Mouse (Mus musculus) retina, postnatal 7 days (tissue): ENCODE data around the gene Tenm2.

Experiments
- DNase-seq: peaks from one replicate; pipeline ENCODE4 v3.0.0-alpha.2; 2012; ENCODE audit warnings: low read depth, low spot score

Gene Tenm2

DNA sequence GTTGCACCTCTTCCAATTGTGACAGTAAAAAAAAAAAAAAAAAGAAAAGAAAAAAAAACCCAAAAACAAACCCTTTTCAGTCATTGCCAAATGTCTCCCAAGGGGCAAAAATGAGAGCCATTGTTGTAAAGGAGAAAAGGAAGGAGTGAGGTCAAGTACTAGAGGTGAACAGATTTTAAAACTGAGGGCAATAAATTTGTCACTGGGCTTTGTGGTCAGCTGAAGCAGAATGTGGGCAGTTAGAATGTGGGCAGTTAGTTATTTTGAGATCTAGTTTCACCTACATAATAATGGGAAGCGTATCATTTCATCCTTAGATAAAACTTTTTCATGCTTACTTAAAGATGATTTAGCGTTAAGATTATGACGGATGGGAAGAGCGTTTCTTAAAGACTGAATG, 1016.2 kb downstream of the Tenm2 start:
- no peak for DNase-seq

DNA sequence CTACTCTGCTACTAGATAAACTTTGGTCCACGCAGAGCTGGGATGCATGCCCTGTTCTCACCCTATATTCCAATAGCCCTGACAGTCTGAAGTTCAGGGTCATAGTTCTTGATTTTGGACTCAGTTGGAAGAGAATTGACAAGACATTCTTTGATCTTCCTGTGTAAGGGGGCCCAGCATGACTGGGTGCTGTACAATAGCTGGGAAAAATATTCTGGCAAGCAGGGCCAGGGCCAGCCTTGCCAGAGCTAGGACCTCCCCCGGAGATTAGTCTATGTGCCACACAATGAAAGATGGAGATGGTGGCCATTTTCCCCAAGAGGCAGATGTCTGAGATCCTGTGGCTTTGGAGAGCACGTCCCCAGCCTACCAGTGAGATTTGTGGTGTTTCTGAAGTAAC, 1021.2 kb downstream of the Tenm2 start:
- DNase-seq = no peak

DNA sequence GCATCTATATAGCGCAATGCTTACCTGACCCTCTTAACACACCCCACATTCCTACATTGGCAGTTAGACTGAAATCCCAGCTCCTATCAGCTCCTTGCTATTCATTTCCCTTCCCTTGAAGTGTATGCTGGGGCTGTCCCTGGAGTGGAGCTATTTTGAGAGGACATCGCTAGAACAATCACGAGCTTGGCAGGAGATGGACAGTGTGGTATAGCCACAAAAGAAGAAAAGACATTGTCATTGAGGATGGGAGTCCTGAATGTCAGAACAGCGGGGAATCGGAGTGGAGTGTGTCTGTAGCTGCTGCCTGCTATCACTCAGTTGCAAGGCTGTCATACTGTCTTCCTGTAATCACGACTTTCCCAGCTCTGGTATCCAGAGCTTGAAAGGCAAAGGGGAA, 1031.4 kb downstream of the Tenm2 start:
- DNase-seq = no peak

DNA sequence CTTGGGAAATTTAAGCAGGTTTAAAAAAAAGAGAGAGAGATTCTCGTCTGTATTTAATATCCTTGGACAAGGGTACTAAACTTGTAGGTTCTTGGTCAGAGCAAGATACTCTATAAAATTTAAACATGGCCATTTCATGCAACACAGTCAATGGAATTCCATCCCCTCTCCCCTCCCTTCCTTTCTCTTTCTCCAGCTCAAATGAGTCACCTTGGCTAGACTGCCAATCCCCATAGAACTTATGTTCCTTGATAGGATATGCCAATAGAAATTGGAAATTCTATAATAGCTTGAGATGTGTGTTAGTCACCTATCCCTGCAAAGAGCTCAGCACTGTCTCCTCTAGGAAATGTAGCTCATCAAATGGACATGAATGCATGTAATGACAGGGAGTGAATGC, 1031.9 kb downstream of the Tenm2 start:
- DNase-seq = no peak

DNA sequence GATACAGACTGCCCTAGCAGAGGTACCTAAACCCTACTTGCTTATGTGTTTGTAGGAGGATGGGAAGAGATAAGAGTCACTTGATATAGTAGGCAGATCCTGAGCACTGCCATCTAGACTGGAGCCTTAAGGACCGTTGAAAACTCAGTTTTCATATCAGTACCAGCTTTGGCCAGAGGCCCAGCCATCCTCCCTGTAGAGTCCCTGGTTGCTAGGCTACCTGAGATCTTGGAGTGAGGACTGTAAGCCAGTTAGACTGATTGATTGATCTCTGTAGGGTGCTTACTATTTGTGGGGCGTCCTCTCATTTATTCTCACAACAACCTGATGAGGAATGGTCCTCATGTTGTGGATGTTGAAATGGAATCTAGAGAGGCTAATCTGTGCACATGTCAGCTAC, 1041.4 kb downstream of the Tenm2 start:
- DNase-seq = no peak

DNA sequence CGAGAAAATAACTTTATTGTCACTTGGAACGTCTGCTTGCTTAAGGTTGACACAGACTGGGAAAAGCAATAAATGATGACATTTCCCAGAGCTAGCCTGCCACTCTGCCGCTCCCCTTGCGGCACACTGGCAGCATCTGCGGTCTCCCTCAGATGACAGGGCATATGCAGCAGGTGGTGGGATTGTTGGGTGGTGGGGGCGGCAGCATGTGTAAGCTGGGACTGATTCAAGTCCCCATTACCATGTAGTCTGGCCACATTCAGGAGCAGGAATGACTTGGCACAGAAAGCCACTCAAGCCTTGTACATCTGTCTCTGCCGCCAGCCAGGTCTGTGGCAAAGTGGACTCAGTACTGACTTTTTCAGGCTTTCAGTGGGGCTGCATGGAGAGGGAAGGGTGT, 1059.7 kb downstream of the Tenm2 start:
- DNase-seq = no peak

DNA sequence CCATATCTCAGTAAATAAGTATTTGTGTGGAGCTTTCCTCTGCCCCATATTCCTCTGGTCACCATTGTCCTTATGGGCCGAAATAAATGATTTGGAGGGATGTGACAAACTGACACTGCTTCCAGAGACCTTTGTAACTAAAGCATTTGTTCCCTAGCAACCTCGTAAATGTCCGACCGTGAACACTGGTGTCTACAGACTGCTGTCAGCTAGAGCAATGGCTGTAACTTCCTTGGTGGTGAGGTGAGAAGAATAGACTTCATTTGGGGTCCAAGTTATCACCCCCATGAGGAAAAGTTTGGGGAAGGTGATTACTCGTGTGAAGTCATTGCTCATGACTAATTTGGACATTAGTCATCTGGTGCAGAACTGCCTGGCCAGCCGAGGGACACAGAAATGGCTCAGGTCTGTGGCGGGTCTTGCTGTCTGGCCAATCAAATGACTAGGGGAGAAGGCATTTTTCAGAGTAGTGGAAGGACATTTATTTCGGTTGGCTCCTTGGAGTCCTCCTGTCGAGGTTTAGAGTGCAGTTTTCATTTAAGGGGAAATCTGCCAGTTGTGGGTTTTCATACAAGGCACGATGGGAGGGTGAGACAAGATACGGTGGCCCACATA, 1062.6 kb downstream of the Tenm2 start:
- DNase-seq = no peak

DNA sequence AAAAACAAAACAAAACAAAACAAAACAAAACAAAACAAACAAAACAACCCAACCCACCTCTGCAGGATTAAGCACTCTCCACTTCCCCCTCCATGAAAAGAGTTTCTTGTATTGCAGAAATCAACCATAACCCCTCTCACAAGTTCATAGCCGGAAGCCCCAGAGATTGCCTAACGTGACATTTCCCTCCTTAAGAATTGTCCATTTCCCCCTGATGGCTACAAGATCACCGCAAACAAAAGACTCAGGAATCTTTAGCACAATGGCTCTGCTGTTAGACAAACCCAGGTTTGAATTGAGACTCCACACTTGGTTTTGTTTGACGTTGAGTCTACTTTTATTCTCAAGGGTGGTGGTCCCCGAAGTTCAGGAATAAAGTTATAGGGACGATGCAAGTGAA, 1063.2 kb downstream of the Tenm2 start:
- DNase-seq = no peak

DNA sequence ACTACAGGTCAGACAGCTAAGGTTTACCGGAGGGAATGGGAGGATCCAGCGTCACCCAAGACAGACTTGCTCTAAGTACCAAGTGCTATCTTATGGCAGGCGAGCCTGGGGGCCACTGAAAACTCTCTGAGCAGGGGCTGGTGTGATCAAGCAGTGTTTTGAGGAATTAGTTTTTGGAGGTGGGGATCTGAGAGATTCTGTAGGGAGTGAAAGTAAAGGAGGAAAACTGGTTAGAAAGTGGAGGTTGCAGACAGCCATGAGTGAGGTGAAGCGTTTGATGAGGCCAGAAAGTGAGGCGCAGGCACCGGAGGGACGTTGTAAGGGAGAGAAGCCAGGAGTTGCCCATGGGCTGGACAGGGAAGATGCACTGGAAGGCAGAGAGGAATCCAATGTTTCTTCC, 1063.8 kb downstream of the Tenm2 start:
- no peak for DNase-seq

DNA sequence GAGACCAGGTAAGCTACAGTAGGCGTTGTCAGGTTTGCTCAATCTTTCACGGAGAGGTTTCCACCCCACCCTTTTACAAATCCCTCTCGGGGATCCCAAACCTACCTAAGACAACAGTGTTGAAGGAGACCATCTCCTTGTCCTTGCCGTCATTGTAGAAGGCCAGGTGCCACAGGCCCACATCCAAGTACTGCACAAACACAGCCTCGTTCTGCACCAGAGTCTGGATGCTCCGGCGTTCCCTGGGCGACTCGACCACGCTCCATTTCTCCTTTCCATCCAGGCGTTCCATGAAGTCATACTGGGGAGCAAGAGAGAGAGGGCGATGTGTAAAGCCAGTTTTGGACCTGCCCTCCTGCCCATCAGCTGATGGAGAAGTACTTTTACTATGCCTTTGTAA, 1064.5 kb downstream of the Tenm2 start:
- no peak for DNase-seq

DNA sequence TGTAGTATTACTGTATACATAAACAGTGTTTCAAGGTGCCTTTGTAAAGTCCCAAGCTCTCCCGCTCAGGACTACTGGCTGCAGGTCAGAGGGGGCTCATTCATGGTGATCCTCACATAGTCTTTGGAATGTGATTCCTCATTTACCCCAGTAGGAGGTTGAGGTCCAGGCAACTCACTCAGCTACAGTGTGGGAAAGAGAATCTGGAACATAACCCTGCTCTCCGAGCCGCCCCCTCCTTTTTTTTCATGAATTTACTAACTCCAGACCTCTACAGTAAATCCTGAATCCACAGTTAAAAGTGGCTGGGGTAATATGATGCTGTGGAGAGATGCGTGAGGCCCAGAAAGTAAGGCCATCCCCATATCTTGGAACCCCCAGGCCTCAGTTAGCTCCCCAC, 1066.0 kb downstream of the Tenm2 start:
- DNase-seq = no peak

DNA sequence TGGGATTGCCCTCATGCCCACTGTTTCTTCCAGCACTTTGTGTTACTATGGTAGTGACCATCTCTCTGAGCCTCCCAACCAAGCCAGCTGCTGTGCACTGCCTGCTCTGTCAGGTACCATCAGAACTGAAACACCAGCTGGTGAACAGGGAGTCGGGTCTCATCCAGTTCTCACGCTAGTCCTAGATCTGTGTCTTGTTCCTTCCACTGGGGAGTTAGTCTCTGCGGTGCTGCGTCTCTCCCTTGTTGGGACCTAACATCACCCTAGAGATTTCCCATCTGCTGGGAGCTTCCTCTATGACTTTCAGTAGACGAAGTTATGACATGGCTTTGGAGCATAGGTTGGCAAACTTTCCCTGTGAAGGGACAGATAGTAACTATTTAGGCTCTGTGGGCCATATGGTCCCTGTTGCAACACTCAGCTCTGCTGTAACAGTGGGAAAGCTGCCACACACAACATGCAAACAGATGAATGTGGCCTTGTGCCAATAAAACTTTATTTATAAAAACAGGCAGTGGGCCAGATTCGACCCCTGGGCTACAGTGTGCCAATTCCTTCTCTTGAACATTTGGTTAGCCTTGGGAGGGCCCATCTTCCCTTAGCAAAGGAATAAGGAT, 1066.7 kb downstream of the Tenm2 start:
- DNase-seq = no peak

DNA sequence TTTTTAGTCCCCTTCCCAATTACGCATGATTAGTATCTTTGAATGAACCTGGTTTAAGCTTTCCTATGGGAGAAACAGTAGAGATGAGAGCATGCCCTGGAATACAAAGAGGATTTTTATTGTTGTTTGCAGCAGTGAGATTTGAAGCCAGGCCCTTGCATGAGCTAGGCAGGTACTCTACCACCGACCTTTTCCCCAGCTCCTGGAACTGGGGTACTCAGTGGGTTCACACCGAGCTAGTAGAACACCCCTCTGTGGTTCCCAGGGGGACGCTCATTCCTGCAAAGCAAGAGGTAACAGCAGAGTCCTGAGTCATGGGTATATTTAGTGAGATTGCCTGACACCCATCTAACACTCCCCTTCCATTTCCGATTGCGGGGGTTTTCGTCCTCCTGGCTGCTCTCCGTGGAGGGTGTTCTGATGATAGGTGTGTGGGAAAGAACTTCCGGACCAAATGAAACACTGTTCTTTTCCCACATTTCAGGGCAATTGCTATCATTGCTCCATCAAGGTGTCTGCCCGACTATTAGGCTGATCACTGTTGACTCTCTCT, 1067.9 kb downstream of the Tenm2 start:
- DNase-seq = no peak

DNA sequence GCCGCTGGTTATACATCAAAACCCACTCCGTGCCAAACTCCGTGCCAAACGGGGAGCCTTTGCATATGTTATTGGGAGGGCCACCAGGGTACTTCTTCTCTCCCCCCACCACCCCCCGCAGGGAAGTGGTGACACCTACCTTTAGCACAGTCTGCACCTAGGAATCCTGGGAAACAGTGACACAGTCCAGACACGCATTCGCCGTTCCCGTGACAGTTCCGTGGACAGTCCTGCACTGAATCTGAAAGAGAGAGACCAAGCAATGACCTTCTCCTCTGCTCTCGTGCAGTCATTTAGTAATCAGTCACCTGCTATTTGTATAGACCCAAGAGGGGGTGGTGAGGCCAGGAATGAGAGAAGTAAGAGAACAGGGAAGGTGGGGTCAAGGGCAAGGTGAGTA, 1072.2 kb downstream of the Tenm2 start:
- no peak for DNase-seq

DNA sequence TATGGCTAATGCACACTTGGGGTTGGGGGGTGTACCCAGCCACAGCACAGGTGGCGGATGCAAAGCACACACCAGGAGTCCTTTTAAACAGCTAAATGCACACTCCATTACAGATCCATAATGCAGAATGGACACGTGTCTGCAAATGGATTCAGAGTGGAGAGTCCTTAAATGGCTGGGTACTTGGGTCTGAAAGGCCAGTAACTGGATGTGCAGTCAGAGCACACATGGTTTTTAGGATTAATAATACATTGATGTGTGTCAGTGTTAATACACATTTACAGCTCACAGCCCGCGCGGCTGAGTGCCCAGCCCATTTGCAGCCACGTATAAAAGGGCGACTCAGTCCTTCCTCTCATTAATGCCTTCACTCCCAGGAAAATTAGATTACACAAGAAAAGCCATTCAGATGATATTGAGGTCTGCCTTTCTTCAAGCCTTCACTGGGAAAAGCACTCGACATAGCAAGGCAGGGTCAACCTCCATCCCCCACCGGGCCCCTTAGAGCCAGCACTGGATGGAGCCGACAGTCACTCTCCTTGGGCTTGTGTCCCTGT, 1073.9 kb downstream of the Tenm2 start:
- no peak for DNase-seq

DNA sequence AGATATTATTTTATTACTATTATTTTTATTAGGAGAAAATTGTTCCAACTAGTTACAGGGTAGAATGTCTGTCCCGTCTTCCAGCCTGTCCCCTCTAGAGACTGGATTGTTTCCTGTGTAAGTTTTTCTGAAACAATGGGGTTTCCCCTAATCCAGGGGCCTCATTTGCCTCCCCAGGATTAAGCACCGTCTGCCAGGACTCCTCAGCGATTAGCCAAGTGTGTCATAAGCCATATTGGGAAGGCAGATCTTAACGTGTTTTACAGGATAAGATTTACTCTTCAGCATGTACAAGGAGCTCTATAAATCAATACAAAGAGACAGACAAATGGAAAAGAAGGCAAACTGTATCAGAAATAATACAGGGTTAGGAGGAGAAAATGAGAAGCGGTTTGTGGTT, 1082.3 kb downstream of the Tenm2 start:
- DNase-seq = no peak

DNA sequence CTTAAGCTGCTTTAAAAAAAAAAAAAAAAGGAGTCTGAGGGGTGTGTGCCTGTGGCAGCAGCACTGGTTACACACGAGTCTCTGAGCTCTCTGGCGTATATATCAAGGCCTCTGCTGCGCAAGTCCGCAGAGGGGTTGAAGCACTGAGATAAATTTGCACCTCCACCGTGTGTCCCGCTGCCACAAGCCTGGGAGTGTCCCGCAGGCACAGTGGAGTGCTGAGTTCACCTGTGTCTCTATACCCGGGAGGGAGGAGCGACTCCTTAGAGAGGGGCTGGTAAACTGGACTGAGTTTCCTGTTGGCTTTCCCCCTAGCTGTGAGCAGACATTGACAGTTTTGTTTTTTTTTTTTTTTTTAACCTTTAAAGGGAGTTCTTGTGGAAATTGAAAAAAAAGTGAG, 1082.8 kb downstream of the Tenm2 start:
- no peak for DNase-seq

DNA sequence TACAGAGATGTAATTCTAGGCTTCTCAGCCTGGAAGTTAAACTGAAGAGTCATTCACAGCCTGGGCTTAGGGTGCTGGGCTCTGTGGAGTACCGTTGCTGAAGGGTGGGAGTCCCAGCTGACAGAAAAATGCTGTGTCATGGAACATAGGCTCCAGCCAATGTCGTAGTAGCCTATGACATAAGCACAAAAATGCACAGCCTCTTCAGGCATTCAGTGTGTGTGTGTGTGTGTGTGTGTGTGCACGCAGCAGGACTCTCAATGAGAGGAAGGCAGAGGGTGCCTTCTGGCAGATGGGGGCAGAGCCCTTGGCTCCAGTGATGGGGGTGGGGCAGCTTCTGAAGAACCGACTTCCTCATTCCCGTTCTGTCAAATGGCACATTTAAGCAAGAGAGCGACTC, 1083.5 kb downstream of the Tenm2 start:
- no peak for DNase-seq

DNA sequence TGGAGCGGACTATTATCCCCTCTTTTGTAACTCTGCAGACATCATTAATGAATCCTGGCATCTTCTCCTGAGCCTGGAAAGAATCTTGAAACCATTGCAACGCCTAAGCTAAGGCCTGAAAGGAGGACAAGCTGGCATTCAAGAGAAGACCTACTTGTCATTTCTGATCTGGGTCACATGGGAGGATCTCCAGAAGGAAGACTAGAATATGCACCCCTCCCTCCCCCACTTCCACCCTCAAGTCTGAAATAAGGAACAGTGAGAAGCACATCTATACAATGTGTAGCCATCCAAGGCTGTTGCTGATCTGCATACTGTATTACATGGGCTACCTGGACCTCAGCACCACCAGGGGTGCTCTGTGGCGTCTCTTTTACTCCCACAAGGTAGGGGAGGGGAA, 1086.7 kb downstream of the Tenm2 start:
- no peak for DNase-seq

DNA sequence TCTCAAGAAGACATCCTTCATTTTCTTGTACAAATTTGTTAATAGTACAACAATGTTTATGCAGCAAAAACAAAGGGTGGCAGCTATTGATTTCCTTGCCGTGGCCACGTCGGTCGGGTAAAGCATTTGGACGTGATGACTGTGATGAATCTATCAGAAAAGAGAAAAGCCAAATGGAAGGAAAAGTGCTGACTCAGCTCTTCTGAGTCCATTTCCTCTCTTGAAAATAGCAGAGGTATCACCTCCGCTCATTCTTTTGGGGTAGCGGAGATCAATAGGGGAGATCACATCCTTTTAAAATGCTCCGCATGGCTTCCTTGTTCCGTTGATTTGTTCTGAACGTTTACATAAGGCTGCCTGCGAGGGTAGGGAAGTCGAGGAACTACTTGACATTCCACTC, 1090.7 kb downstream of the Tenm2 start:
- no peak for DNase-seq

DNA sequence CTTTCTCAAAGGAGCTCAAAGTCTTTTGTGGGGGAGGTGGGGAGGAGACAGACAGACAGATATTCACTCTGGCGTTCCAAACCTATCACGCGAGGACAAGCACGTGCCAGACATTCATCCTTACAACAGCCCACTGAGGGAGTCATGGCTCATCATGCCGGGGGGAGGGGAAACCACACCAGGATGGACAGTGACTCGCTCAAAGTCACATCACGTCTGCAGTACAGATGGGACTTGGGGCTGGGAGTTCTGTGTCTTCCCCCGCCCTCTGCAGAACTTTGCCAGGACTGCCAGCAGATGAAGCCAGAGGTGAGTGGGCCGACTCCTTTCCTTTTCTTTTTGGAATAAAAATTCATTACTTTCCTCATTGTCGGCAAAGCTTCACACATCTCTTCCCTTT, 1095.4 kb downstream of the Tenm2 start:
- DNase-seq = no peak

DNA sequence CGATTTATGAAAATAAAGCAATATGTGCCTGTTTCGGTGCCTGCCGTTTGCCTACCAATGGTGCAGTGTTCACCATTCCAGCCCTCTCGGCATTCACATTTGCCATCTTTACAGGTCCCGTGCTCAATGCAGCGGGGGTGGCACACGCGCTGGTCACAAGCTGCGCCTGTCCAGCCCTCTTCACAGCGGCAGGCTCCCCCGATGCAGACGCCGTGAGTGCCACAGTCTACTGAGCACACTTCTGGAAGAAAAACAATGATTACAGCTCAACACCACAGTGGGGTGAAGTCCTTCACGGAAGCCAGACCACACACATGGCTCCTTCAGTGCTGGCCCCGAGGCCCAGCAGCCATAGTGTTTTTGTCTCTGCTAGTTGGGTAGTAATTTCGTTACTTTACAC, 1096.2 kb downstream of the Tenm2 start:
- DNase-seq = no peak

DNA sequence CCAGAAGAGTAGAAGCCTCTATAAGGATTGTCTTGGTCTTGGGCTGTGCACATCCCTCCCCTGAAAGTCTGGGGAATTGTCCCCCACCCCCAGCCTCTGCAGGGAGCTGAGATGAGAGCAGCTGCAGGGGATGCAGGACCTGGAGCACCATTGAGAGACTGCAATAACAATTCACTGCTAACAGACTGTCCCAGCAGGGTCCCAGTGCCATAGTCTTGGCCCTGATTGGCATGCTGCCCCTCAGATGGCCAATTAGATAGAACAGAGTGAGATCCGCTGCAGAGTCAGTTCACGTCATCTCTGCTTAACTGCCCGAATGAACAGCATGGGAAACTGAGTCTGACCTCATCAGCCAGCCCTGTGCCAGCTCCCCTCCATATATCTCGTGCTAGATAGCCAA, 1097.9 kb downstream of the Tenm2 start:
- DNase-seq = no peak
